Mouse (Mus musculus) neural tube, embryonic 15.5 days (tissue): ENCODE data around the gene Prss53. TPM values are rescaled to one million over a fixed set of nuclear protein-coding genes. Genes with fewer than 3 reads are reported as not detected.

Experiments
- ATAC-seq: fragments of 200-750 bp; cut with Nextera tagmentation; 2 replicates; pipeline ENCODE4 v1.8.0; 2017; ENCODE audit warnings: mild to moderate bottlenecking, moderate TSS enrichment, moderate library complexity; ENCODE audit not compliant: low FRiP score
- H3K27ac ChIP-seq: fragments of 300-500 bp; sonication (generic); replicated peaks from 2 replicates; pipeline ENCODE4 v1.5.1; 2015; ENCODE audit warnings: mild to moderate bottlenecking, inconsistent platforms
- H3K27me3 ChIP-seq: fragments of 300-500 bp; sonication (generic); replicated peaks from 2 replicates; pipeline ENCODE4 v1.6.1; 2015; ENCODE audit warnings: inconsistent platforms
- H3K36me3 ChIP-seq: fragments of 300-500 bp; sonication (generic); 2 replicates; pipeline ENCODE4 v1.6.1; 2015; ENCODE audit warnings: inconsistent platforms
- H3K4me1 ChIP-seq: fragments of 300-500 bp; sonication (generic); 2 replicates; pipeline ENCODE4 v1.6.1; 2015; ENCODE audit warnings: inconsistent platforms
- H3K4me2 ChIP-seq: fragments of 300-500 bp; sonication (generic); 2 replicates; pipeline ENCODE4 v1.6.1; 2015; ENCODE audit warnings: inconsistent platforms, mild to moderate bottlenecking, moderate library complexity
- H3K4me3 ChIP-seq: fragments of 300-500 bp; sonication (generic); replicated peaks from 2 replicates; pipeline ENCODE4 v1.5.1; 2015; ENCODE audit warnings: mild to moderate bottlenecking, inconsistent platforms
- H3K9ac ChIP-seq: fragments of 300-500 bp; sonication (generic); replicated peaks from 2 replicates; pipeline ENCODE4 v1.6.1; 2015; ENCODE audit warnings: mild to moderate bottlenecking, inconsistent platforms
- H3K9me3 ChIP-seq: fragments of 300-500 bp; sonication (generic); replicated peaks from 2 replicates; pipeline ENCODE4 v1.6.1; 2016; ENCODE audit warnings: inconsistent platforms
- WGBS: fragments of 180-500 bp; shearing (Covaris S2); methylation state at CpG from one replicate; pipeline ENCODE4 v1.1.7; 2015; ENCODE audit warnings: mixed read lengths; 5-methylcytosine and 5-hydroxymethylcytosine counted together
- polyA plus RNA-seq: library from polyadenylated mRNA; unstranded; fragments of >200 nt; fragmentation: Nextera tagmentation; extraction: Ambion mirVana; gene quantifications from 2 replicates; pipeline ENCODE4 v1.2.1, GENCODE M21; 2015

The Prss53 gene
- polyA plus RNA-seq, 1 experiment from 2014 or later, result 1.1 TPM

GRCm38 (mm10) chr7:127887781-127888180, 3.0 kb downstream of the Prss53 start:
- no peak for ATAC-seq
- no peaks in the 10 kb centered on the region for H3K27me3 ChIP-seq
- no peak overlapping the region for H3K4me2 ChIP-seq
- no peak overlapping the region for H3K27ac ChIP-seq
- no peak overlapping the region for H3K4me3 ChIP-seq
- no peaks in the 10 kb centered on the region for H3K9me3 ChIP-seq
- no peak overlapping the region for H3K9ac ChIP-seq
- peaks cover 33% of the 10 kb centered on the region for H3K4me1 ChIP-seq
- 84% methylated on average over 3 of the region's 3 CpGs for WGBS
- peaks cover 77% of the 10 kb centered on the region for H3K36me3 ChIP-seq

- peaks cover 79% of the 10 kb centered on the region for H3K36me3 ChIP-seq
- ATAC-seq, result no peak
- 87% methylated on average over 8 of the region's 8 CpGs for WGBS
- no peak overlapping the region for H3K9ac ChIP-seq
- H3K27ac ChIP-seq, result no peak overlapping the region
- H3K4me1 ChIP-seq, result peaks cover 39% of the 10 kb centered on the region
- no peak overlapping the region for H3K4me2 ChIP-seq
- H3K4me3 ChIP-seq, result no peak overlapping the region
- no peaks in the 10 kb centered on the region for H3K27me3 ChIP-seq
- H3K9me3 ChIP-seq, result no peaks in the 10 kb centered on the region
Measured at GRCm38 (mm10) chr7:127887191-127887590, 3.6 kb downstream of the Prss53 start.

- no peak overlapping the region for H3K27ac ChIP-seq
- H3K36me3 ChIP-seq, result peaks cover 81% of the 10 kb centered on the region
- no peaks in the 10 kb centered on the region for H3K27me3 ChIP-seq
- 96% methylated on average over 6 of the region's 6 CpGs for WGBS
- H3K4me3 ChIP-seq, result no peak overlapping the region
- peaks cover 40% of the 10 kb centered on the region for H3K4me1 ChIP-seq
- no peak overlapping the region for H3K9ac ChIP-seq
- no peaks in the 10 kb centered on the region for H3K9me3 ChIP-seq
- ATAC-seq, result no peak
- H3K4me2 ChIP-seq, result no peak overlapping the region
Measured at GRCm38 (mm10) chr7:127886551-127886950, 4.2 kb downstream of the Prss53 start.

- no peaks in the 10 kb centered on the region for H3K27me3 ChIP-seq
- H3K9ac ChIP-seq, result no peak overlapping the region
- no peak overlapping the region for H3K27ac ChIP-seq
- H3K4me2 ChIP-seq, result no peak overlapping the region
- H3K36me3 ChIP-seq, result peaks cover 85% of the 10 kb centered on the region
- H3K4me1 ChIP-seq, result peaks cover 41% of the 10 kb centered on the region
- no peaks in the 10 kb centered on the region for H3K9me3 ChIP-seq
- 68% methylated on average over 6 of the region's 6 CpGs for WGBS
- H3K4me3 ChIP-seq, result no peak overlapping the region
- no peak for ATAC-seq
Measured at GRCm38 (mm10) chr7:127885951-127886350, 4.8 kb downstream of the Prss53 start.

- no peaks in the 10 kb centered on the region for H3K9me3 ChIP-seq
- WGBS, result 83% methylated on average over 12 of the region's 12 CpGs
- H3K4me2 ChIP-seq, result no peak overlapping the region
- H3K4me1 ChIP-seq, result peaks cover 50% of the 10 kb centered on the region
- no peak overlapping the region for H3K9ac ChIP-seq
- H3K27me3 ChIP-seq, result no peaks in the 10 kb centered on the region
- H3K36me3 ChIP-seq, result peaks cover 68% of the 10 kb centered on the region
- no peak overlapping the region for H3K27ac ChIP-seq
- H3K4me3 ChIP-seq, result no peak overlapping the region
- ATAC-seq, result no peak
Measured at GRCm38 (mm10) chr7:127880431-127880830, 10.3 kb downstream of the Prss53 start.

GRCm38 (mm10) chr7:127879301-127879700, 11.5 kb downstream of the Prss53 start:
- Histone ChIP-seq H3K4me1 (peaks cover 45% of the 10 kb centered on the region), H3K4me3 (no peak overlapping the region), H3K4me2 (no peak overlapping the region), H3K9me3 (no peaks in the 10 kb centered on the region), H3K9ac (no peak overlapping the region), H3K27ac (no peak overlapping the region), H3K27me3 (no peaks in the 10 kb centered on the region), H3K36me3 (peaks cover 58% of the 10 kb centered on the region)
- WGBS, result 97% methylated on average over 9 of the region's 9 CpGs
- no peak for ATAC-seq

- peak within 1 kb of the TSS; percentile 98 for H3K4me3 ChIP-seq
- peak within 1 kb of the TSS; percentile 98 for H3K9ac ChIP-seq
- under 1% methylated on average over 60 of the region's 60 CpGs for WGBS
- ATAC-seq, result peak; percentile 54
- H3K27ac ChIP-seq, result peak within 1 kb of the TSS; percentile 100
- peaks cover 40% of the 10 kb centered on the region for H3K36me3 ChIP-seq
- H3K4me1 ChIP-seq, result peaks cover 42% of the 10 kb centered on the region
- H3K27me3 ChIP-seq, result no peaks in the 10 kb centered on the region
- H3K4me2 ChIP-seq, result peak within 1 kb of the TSS; percentile 83
- no peaks in the 10 kb centered on the region for H3K9me3 ChIP-seq
Measured at GRCm38 (mm10) chr7:127876467-127877348, 14.1 kb downstream of the Prss53 start, which contains the start of gene Zfp668. Gene Zfp668 (minus strand): TSS chr7:127876828.

GRCm38 (mm10) chr7:127876041-127876466, 14.7 kb downstream of the Prss53 start, which contains the start of gene Zfp646:
Gene Zfp646 (plus strand): TSS chr7:127876221.
- no peaks in the 10 kb centered on the region for H3K9me3 ChIP-seq
- peak within 1 kb of the TSS; percentile 98 for H3K9ac ChIP-seq
- no peaks in the 10 kb centered on the region for H3K27me3 ChIP-seq
- peaks cover 36% of the 10 kb centered on the region for H3K36me3 ChIP-seq
- WGBS, result under 1% methylated on average over 41 of the region's 41 CpGs
- peaks cover 44% of the 10 kb centered on the region for H3K4me1 ChIP-seq
- peak within 1 kb of the TSS; percentile 100 for H3K27ac ChIP-seq
- H3K4me2 ChIP-seq, result peak within 1 kb of the TSS; percentile 83
- ATAC-seq, result peak; percentile 92
- peak within 1 kb of the TSS; percentile 98 for H3K4me3 ChIP-seq

- H3K9ac ChIP-seq, result peak overlapping the region; percentile 98
- 0% methylated on average over 41 of the region's 43 CpGs for WGBS
- H3K27ac ChIP-seq, result peak overlapping the region; percentile 100
- no peaks in the 10 kb centered on the region for H3K27me3 ChIP-seq
- peaks cover 33% of the 10 kb centered on the region for H3K36me3 ChIP-seq
- peak overlapping the region; percentile 98 for H3K4me3 ChIP-seq
- peak overlapping the region; percentile 83 for H3K4me2 ChIP-seq
- peaks cover 40% of the 10 kb centered on the region for H3K4me1 ChIP-seq
- no peaks in the 10 kb centered on the region for H3K9me3 ChIP-seq
- peak; percentile 95 for ATAC-seq
Measured at GRCm38 (mm10) chr7:127875627-127876001, 15.2 kb downstream of the Prss53 start.

GRCm38 (mm10) chr7:127874812-127875626, 15.8 kb downstream of the Prss53 start:
- Histone ChIP-seq H3K9ac (peak overlapping the region; percentile 98), H3K4me2 (peak overlapping the region; percentile 83), H3K4me1 (peaks cover 40% of the 10 kb centered on the region), H3K9me3 (no peaks in the 10 kb centered on the region), H3K27me3 (no peaks in the 10 kb centered on the region), H3K27ac (peak overlapping the region; percentile 100), H3K36me3 (peaks cover 31% of the 10 kb centered on the region), H3K4me3 (peak overlapping the region; percentile 98)
- peak; percentile 21 for ATAC-seq
- WGBS, result 5% methylated on average over 20 of the region's 20 CpGs

- no peak overlapping the region for H3K27ac ChIP-seq
- ATAC-seq, result no peak
- peaks cover 47% of the 10 kb centered on the region for H3K36me3 ChIP-seq
- H3K9me3 ChIP-seq, result no peaks in the 10 kb centered on the region
- H3K4me1 ChIP-seq, result peaks cover 37% of the 10 kb centered on the region
- 87% methylated on average over 5 of the region's 5 CpGs for WGBS
- H3K9ac ChIP-seq, result no peak overlapping the region
- no peak overlapping the region for H3K4me2 ChIP-seq
- H3K27me3 ChIP-seq, result no peaks in the 10 kb centered on the region
- no peak overlapping the region for H3K4me3 ChIP-seq
Measured at GRCm38 (mm10) chr7:127870136-127870821, 20.5 kb downstream of the Prss53 start.
